Mouse (Mus musculus): ENCODE results near the gene Fam173b. TPM values are rescaled to one million over a fixed set of nuclear protein-coding genes. Genes with fewer than 3 reads are reported as not detected.
A peak's percentile ranks its signal among the peaks of the same experiment; 100 is the strongest.
"Not testable (repeated sequence)": the region's sequence is repeated elsewhere in the genome, so short reads cannot be mapped to it uniquely, and the experiment has no call there.

Gene Fam173b
- polyA plus RNA-seq, 1 experiment from 2014 or later: 15.0 TPM

- H3K9ac ChIP-seq (ENCODE audit: low read length); DNase-seq (ENCODE audit: low spot score); H3K36me3 ChIP-seq (ENCODE audit: control insufficient read depth, insufficient read depth, low read length); H3K9me3 ChIP-seq (ENCODE audit: control insufficient read depth, low read length); H3K27ac ChIP-seq (ENCODE audit: low read depth, low read length); H3K4me1 ChIP-seq (replicated peaks; ENCODE audit: control insufficient read depth, insufficient read depth, low read length); H3K4me3 ChIP-seq (ENCODE audit: low read depth, low read length); H3K4me2 ChIP-seq (ENCODE audit: low read depth, low read length, severe bottlenecking); ATAC-seq (replicated peaks; ENCODE audit: low FRiP score); H3K27me3 ChIP-seq (ENCODE audit: control insufficient read depth, insufficient read depth, low read length): not testable (repeated sequence)
- WGBS: 91% methylated on average over 2 of the region's 2 CpGs
Measured at GRCm38 (mm10) chr15:31581086-31581485, 20.6 kb upstream of the Fam173b start.

DNA sequence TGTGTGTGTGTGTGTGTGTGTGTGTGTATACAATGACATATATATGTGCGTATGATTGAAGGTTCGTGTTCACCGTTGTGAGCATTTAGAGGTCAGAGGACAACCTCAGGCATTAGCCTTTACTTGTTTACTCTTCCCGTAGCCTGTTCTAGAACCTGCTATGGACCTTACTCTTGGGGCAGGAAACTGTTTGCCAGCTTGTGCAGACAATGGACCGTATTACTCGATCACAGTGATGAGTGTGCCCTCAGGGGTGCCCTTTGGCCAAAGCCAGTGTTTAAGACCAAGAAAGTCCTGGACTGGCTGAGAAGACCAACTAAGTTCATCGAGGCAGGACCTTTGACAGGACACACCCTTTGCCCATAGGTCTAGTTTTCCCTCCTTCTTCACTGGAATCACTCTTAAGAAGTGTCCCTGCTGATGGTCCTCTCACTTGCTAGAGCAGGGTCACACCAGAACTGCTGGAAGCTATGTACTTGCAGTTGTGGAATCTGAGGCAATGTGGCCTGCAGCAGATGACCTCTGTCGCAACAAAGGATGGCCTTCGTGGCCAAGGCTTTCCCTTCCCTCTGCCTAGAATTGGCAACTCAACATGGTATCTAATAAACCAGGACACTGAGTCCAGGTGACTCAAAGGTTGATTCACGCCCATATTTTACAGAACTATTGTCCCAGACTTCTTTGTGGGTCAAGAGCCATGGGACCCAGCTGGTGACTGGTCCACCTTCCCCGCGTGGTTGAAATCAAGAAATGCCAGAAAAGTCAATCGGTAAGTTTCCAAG lies 18.2 kb upstream of the Fam173b start:
- H3K4me2 ChIP-seq (ENCODE audit: low read depth, low read length, severe bottlenecking): no peak overlapping the region
- H3K27me3 ChIP-seq (ENCODE audit: control insufficient read depth, insufficient read depth, low read length): no peaks in the 10 kb centered on the region
- no peak overlapping the region for H3K4me3 ChIP-seq (ENCODE audit: low read depth, low read length)
- H3K9ac ChIP-seq (ENCODE audit: low read length): no peak overlapping the region
- 91% methylated on average over 13 of the region's 13 CpGs for WGBS
- ATAC-seq (replicated peaks; ENCODE audit: low FRiP score): no peak
- no peak for DNase-seq (ENCODE audit: low spot score)
- H3K27ac ChIP-seq (ENCODE audit: low read depth, low read length): no peak overlapping the region
- no peaks in the 10 kb centered on the region for H3K4me1 ChIP-seq (replicated peaks; ENCODE audit: control insufficient read depth, insufficient read depth, low read length)
- H3K9me3 ChIP-seq (ENCODE audit: control insufficient read depth, low read length): no peaks in the 10 kb centered on the region
- no peaks in the 10 kb centered on the region for H3K36me3 ChIP-seq (ENCODE audit: control insufficient read depth, insufficient read depth, low read length)

- Histone ChIP-seq H3K9me3 (ENCODE audit: control insufficient read depth, low read length) (no peaks in the 10 kb centered on the region), H3K27me3 (ENCODE audit: control insufficient read depth, insufficient read depth, low read length) (no peaks in the 10 kb centered on the region), H3K4me3 (ENCODE audit: low read depth, low read length) (no peak overlapping the region), H3K4me1 (replicated peaks; ENCODE audit: control insufficient read depth, insufficient read depth, low read length) (no peaks in the 10 kb centered on the region), H3K9ac (ENCODE audit: low read length) (no peak overlapping the region), H3K36me3 (ENCODE audit: control insufficient read depth, insufficient read depth, low read length) (peaks cover 3% of the 10 kb centered on the region; the same call in 1 of the 2 replicates), H3K4me2 (ENCODE audit: low read depth, low read length, severe bottlenecking) (no peak overlapping the region), H3K27ac (ENCODE audit: low read depth, low read length) (no peak overlapping the region)
- WGBS: 91% methylated on average over 7 of the region's 7 CpGs
- ATAC-seq (replicated peaks; ENCODE audit: low FRiP score) (no peak), DNase-seq (ENCODE audit: low spot score) (peak; percentile 42)
Measured at GRCm38 (mm10) chr15:31585238-31585637, 16.4 kb upstream of the Fam173b start.

- H3K9ac ChIP-seq (ENCODE audit: low read length): no peak overlapping the region
- WGBS: 87% methylated on average over 5 of the region's 5 CpGs
- no peaks in the 10 kb centered on the region for H3K27me3 ChIP-seq (ENCODE audit: control insufficient read depth, insufficient read depth, low read length)
- no peak overlapping the region for H3K4me3 ChIP-seq (ENCODE audit: low read depth, low read length)
- no peaks in the 10 kb centered on the region for H3K4me1 ChIP-seq (replicated peaks; ENCODE audit: control insufficient read depth, insufficient read depth, low read length)
- no peak for DNase-seq (ENCODE audit: low spot score)
- ATAC-seq (replicated peaks; ENCODE audit: low FRiP score): no peak
- H3K4me2 ChIP-seq (ENCODE audit: low read depth, low read length, severe bottlenecking): no peak overlapping the region
- peaks cover 8% of the 10 kb centered on the region for H3K36me3 ChIP-seq (ENCODE audit: control insufficient read depth, insufficient read depth, low read length)
- no peaks in the 10 kb centered on the region for H3K9me3 ChIP-seq (ENCODE audit: control insufficient read depth, low read length)
- no peak overlapping the region for H3K27ac ChIP-seq (ENCODE audit: low read depth, low read length)
Measured at GRCm38 (mm10) chr15:31586088-31586487, 15.6 kb upstream of the Fam173b start.

DNA sequence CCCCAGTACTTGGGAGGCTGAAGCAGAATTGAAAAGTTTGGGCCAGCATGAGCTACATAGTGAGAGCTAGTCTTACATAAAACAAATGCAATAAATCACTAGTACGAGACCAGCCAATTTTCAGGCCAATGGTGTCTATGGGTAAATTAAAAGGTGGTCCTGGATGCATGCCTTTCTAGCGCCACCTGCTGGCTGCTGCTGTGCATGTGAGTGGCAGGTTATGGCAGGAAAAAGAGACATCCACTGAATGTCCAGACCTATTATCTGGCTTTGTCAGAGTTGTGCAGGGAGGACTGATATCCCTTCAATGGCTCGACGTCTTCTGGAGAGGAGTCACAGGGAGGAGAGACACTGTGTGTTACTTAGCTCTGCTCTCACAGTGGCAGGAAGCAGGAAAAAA lies 15.1 kb upstream of the Fam173b start:
- Histone ChIP-seq H3K9me3 (ENCODE audit: control insufficient read depth, low read length) (no peaks in the 10 kb centered on the region), H3K36me3 (ENCODE audit: control insufficient read depth, insufficient read depth, low read length) (peaks cover 10% of the 10 kb centered on the region), H3K4me1 (replicated peaks; ENCODE audit: control insufficient read depth, insufficient read depth, low read length) (no peaks in the 10 kb centered on the region), H3K27me3 (ENCODE audit: control insufficient read depth, insufficient read depth, low read length) (no peaks in the 10 kb centered on the region), H3K4me2 (ENCODE audit: low read depth, low read length, severe bottlenecking) (no peak overlapping the region), H3K4me3 (ENCODE audit: low read depth, low read length) (no peak overlapping the region), H3K9ac (ENCODE audit: low read length) (no peak overlapping the region), H3K27ac (ENCODE audit: low read depth, low read length) (no peak overlapping the region)
- ATAC-seq (replicated peaks; ENCODE audit: low FRiP score) (peak; percentile 76), DNase-seq (ENCODE audit: low spot score) (peak; percentile 93)
- 5% methylated on average over 4 of the region's 4 CpGs for WGBS

GRCm38 (mm10) chr15:31587789-31588188 lies 13.9 kb upstream of the Fam173b start:
- Histone ChIP-seq H3K4me2 (ENCODE audit: low read depth, low read length, severe bottlenecking) (no peak overlapping the region), H3K4me3 (ENCODE audit: low read depth, low read length) (no peak overlapping the region), H3K36me3 (ENCODE audit: control insufficient read depth, insufficient read depth, low read length) (peaks cover 17% of the 10 kb centered on the region), H3K27ac (ENCODE audit: low read depth, low read length) (no peak overlapping the region), H3K4me1 (replicated peaks; ENCODE audit: control insufficient read depth, insufficient read depth, low read length) (no peaks in the 10 kb centered on the region), H3K27me3 (ENCODE audit: control insufficient read depth, insufficient read depth, low read length) (no peaks in the 10 kb centered on the region), H3K9me3 (ENCODE audit: control insufficient read depth, low read length) (no peaks in the 10 kb centered on the region), H3K9ac (ENCODE audit: low read length) (no peak overlapping the region)
- DNase-seq (ENCODE audit: low spot score) (no peak), ATAC-seq (replicated peaks; ENCODE audit: low FRiP score) (no peak)
- 71% methylated on average over 2 of the region's 2 CpGs for WGBS

- Histone ChIP-seq H3K27ac (ENCODE audit: low read depth, low read length) (no peak overlapping the region), H3K4me2 (ENCODE audit: low read depth, low read length, severe bottlenecking) (no peak overlapping the region), H3K27me3 (ENCODE audit: control insufficient read depth, insufficient read depth, low read length) (no peaks in the 10 kb centered on the region), H3K9me3 (ENCODE audit: control insufficient read depth, low read length) (no peaks in the 10 kb centered on the region), H3K4me3 (ENCODE audit: low read depth, low read length) (no peak overlapping the region), H3K9ac (ENCODE audit: low read length) (no peak overlapping the region), H3K36me3 (ENCODE audit: control insufficient read depth, insufficient read depth, low read length) (peaks cover 28% of the 10 kb centered on the region), H3K4me1 (replicated peaks; ENCODE audit: control insufficient read depth, insufficient read depth, low read length) (no peaks in the 10 kb centered on the region)
- DNase-seq (ENCODE audit: low spot score): no peak
- no peak for ATAC-seq (replicated peaks; ENCODE audit: low FRiP score)
- 79% methylated on average over 8 of the region's 8 CpGs for WGBS
Measured at GRCm38 (mm10) chr15:31588989-31589640, 12.5 kb upstream of the Fam173b start.

GRCm38 (mm10) chr15:31590176-31590575 lies 11.5 kb upstream of the Fam173b start:
- H3K27ac ChIP-seq (ENCODE audit: low read depth, low read length): no peak overlapping the region
- no peak for ATAC-seq (replicated peaks; ENCODE audit: low FRiP score)
- DNase-seq (ENCODE audit: low spot score): no peak
- no peaks in the 10 kb centered on the region for H3K9me3 ChIP-seq (ENCODE audit: control insufficient read depth, low read length)
- WGBS: 94% methylated on average over 5 of the region's 5 CpGs
- no peaks in the 10 kb centered on the region for H3K27me3 ChIP-seq (ENCODE audit: control insufficient read depth, insufficient read depth, low read length)
- no peak overlapping the region for H3K4me2 ChIP-seq (ENCODE audit: low read depth, low read length, severe bottlenecking)
- H3K36me3 ChIP-seq (ENCODE audit: control insufficient read depth, insufficient read depth, low read length): peaks cover 37% of the 10 kb centered on the region
- H3K4me1 ChIP-seq (replicated peaks; ENCODE audit: control insufficient read depth, insufficient read depth, low read length): no peaks in the 10 kb centered on the region
- no peak overlapping the region for H3K9ac ChIP-seq (ENCODE audit: low read length)
- no peak overlapping the region for H3K4me3 ChIP-seq (ENCODE audit: low read depth, low read length)

GRCm38 (mm10) chr15:31592531-31592930 lies 9.1 kb upstream of the Fam173b start:
- Histone ChIP-seq H3K36me3 (ENCODE audit: control insufficient read depth, insufficient read depth, low read length) (peaks cover 40% of the 10 kb centered on the region), H3K9me3 (ENCODE audit: control insufficient read depth, low read length) (no peaks in the 10 kb centered on the region), H3K9ac (ENCODE audit: low read length) (no peak overlapping the region), H3K4me1 (replicated peaks; ENCODE audit: control insufficient read depth, insufficient read depth, low read length) (no peaks in the 10 kb centered on the region), H3K27ac (ENCODE audit: low read depth, low read length) (no peak overlapping the region), H3K4me2 (ENCODE audit: low read depth, low read length, severe bottlenecking) (no peak overlapping the region), H3K27me3 (ENCODE audit: control insufficient read depth, insufficient read depth, low read length) (no peaks in the 10 kb centered on the region), H3K4me3 (ENCODE audit: low read depth, low read length) (no peak overlapping the region)
- 94% methylated on average over 8 of the region's 8 CpGs for WGBS
- no peak for ATAC-seq (replicated peaks; ENCODE audit: low FRiP score)
- no peak for DNase-seq (ENCODE audit: low spot score)

Measured in forebrain, embryonic 11.5 days (tissue).